Mouse (Mus musculus) hindbrain, embryonic 15.5 days (tissue): ENCODE data around the gene 1700088E04Rik. TPM values are rescaled to one million over a fixed set of nuclear protein-coding genes. Genes with fewer than 3 reads are reported as not detected.

Experiments used
- ATAC-seq: fragments of 200-750 bp; cut with Nextera tagmentation; 2 replicates; pipeline ENCODE4 v1.8.0; 2017; ENCODE audit warnings: low read depth, moderate number of reproducible peaks, moderate TSS enrichment; ENCODE audit not compliant: low FRiP score
- H3K27ac ChIP-seq: fragments of 300-500 bp; sonication (generic); replicated peaks from 2 replicates; pipeline ENCODE4 v1.5.1; 2015; ENCODE audit warnings: mild to moderate bottlenecking, inconsistent platforms
- H3K27me3 ChIP-seq: fragments of 300-500 bp; sonication (generic); 2 replicates; pipeline ENCODE4 v1.6.1; 2015; ENCODE audit warnings: control low read depth, inconsistent platforms
- H3K36me3 ChIP-seq: fragments of 300-500 bp; sonication (generic); 2 replicates; pipeline ENCODE4 v1.6.1; 2015; ENCODE audit warnings: control low read depth, inconsistent platforms
- H3K4me1 ChIP-seq: fragments of 300-500 bp; sonication (generic); replicated peaks from 2 replicates; pipeline ENCODE4 v1.6.1; 2015; ENCODE audit warnings: control low read depth, inconsistent platforms
- H3K4me2 ChIP-seq: fragments of 300-500 bp; sonication (generic); 2 replicates; pipeline ENCODE4 v1.6.1; 2015; ENCODE audit warnings: moderate library complexity, mild to moderate bottlenecking, inconsistent platforms
- H3K4me3 ChIP-seq: fragments of 300-500 bp; sonication (generic); 2 replicates; pipeline ENCODE4 v1.5.1; 2015; ENCODE audit warnings: mild to moderate bottlenecking, inconsistent platforms
- H3K9ac ChIP-seq: fragments of 300-500 bp; sonication (generic); 2 replicates; pipeline ENCODE4 v1.6.1; 2015; ENCODE audit warnings: inconsistent platforms
- H3K9me3 ChIP-seq: fragments of 300-500 bp; sonication (generic); 2 replicates; pipeline ENCODE4 v1.6.1; 2016; ENCODE audit warnings: control low read depth, inconsistent platforms
- WGBS: fragments of 180-500 bp; shearing (Covaris S2); methylation state at CpG from one replicate; pipeline ENCODE4 v1.1.7; 2015; 5-methylcytosine and 5-hydroxymethylcytosine counted together
- polyA plus RNA-seq: library from polyadenylated mRNA; unstranded; fragments of >200 nt; fragmentation: Nextera tagmentation; extraction: Ambion mirVana; gene quantifications from 2 replicates; pipeline ENCODE4 v1.2.1, GENCODE M21; 2015

Gene 1700088E04Rik
- polyA plus RNA-seq, 1 experiment from 2014 or later, result 22.0 TPM

GRCm38 (mm10) chr15:79129311-79129710 lies 11.7 kb downstream of the 1700088E04Rik start:
- peaks cover 75% of the 10 kb centered on the region for H3K36me3 ChIP-seq
- 87% methylated on average over 7 of the region's 7 CpGs for WGBS
- H3K4me2 ChIP-seq, result no peak overlapping the region
- H3K4me1 ChIP-seq, result no peaks in the 10 kb centered on the region
- no peaks in the 10 kb centered on the region for H3K9me3 ChIP-seq
- no peak overlapping the region for H3K9ac ChIP-seq
- H3K27me3 ChIP-seq, result no peaks in the 10 kb centered on the region
- H3K27ac ChIP-seq, result no peak overlapping the region
- ATAC-seq, result no peak
- H3K4me3 ChIP-seq, result no peak overlapping the region

- Histone ChIP-seq H3K4me2 (no peak overlapping the region), H3K4me3 (no peak overlapping the region), H3K9me3 (no peaks in the 10 kb centered on the region), H3K9ac (no peak overlapping the region), H3K4me1 (no peaks in the 10 kb centered on the region), H3K27me3 (no peaks in the 10 kb centered on the region), H3K36me3 (peaks cover 73% of the 10 kb centered on the region), H3K27ac (no peak overlapping the region)
- 91% methylated on average over 5 of the region's 5 CpGs for WGBS
- ATAC-seq, result no peak
These were observed 12.8 kb downstream of the 1700088E04Rik start for GRCm38 (mm10) chr15:79128208-79128607.

GRCm38 (mm10) chr15:79127101-79127500 lies 14.0 kb downstream of the 1700088E04Rik start:
- ATAC-seq, result no peak
- no peaks in the 10 kb centered on the region for H3K4me1 ChIP-seq
- H3K9me3 ChIP-seq, result no peaks in the 10 kb centered on the region
- H3K36me3 ChIP-seq, result peaks cover 63% of the 10 kb centered on the region
- no peak overlapping the region for H3K9ac ChIP-seq
- H3K27ac ChIP-seq, result no peak overlapping the region
- WGBS, result 93% methylated on average over 12 of the region's 12 CpGs
- no peaks in the 10 kb centered on the region for H3K27me3 ChIP-seq
- H3K4me2 ChIP-seq, result no peak overlapping the region
- no peak overlapping the region for H3K4me3 ChIP-seq

GRCm38 (mm10) chr15:79126217-79126932 lies 14.7 kb downstream of the 1700088E04Rik start:
- no peaks in the 10 kb centered on the region for H3K27me3 ChIP-seq
- no peaks in the 10 kb centered on the region for H3K4me1 ChIP-seq
- no peak overlapping the region for H3K4me2 ChIP-seq
- no peak overlapping the region for H3K27ac ChIP-seq
- no peaks in the 10 kb centered on the region for H3K9me3 ChIP-seq
- no peak overlapping the region for H3K4me3 ChIP-seq
- H3K36me3 ChIP-seq, result peaks cover 59% of the 10 kb centered on the region
- no peak overlapping the region for H3K9ac ChIP-seq
- WGBS, result 82% methylated on average over 13 of the region's 13 CpGs
- ATAC-seq, result no peak

- no peak for ATAC-seq
- Histone ChIP-seq H3K4me3 (no peak overlapping the region), H3K27me3 (no peaks in the 10 kb centered on the region), H3K27ac (no peak overlapping the region), H3K4me1 (no peaks in the 10 kb centered on the region), H3K9ac (no peak overlapping the region), H3K9me3 (no peaks in the 10 kb centered on the region), H3K4me2 (no peak overlapping the region), H3K36me3 (peaks cover 51% of the 10 kb centered on the region)
- 86% methylated on average over 10 of the region's 10 CpGs for WGBS
These were observed 16.6 kb downstream of the 1700088E04Rik start for GRCm38 (mm10) chr15:79124331-79124875.

- Histone ChIP-seq H3K4me3 (no peak overlapping the region), H3K9ac (no peak overlapping the region), H3K4me2 (no peak overlapping the region), H3K9me3 (no peaks in the 10 kb centered on the region), H3K4me1 (no peaks in the 10 kb centered on the region), H3K27me3 (no peaks in the 10 kb centered on the region), H3K27ac (no peak overlapping the region), H3K36me3 (peaks cover 48% of the 10 kb centered on the region)
- WGBS, result 87% methylated on average over 6 of the region's 6 CpGs
- no peak for ATAC-seq
These were observed 17.3 kb downstream of the 1700088E04Rik start for GRCm38 (mm10) chr15:79123751-79124150.

- WGBS, result 87% methylated on average over 13 of the region's 13 CpGs
- no peak overlapping the region for H3K9ac ChIP-seq
- H3K9me3 ChIP-seq, result no peaks in the 10 kb centered on the region
- H3K4me3 ChIP-seq, result no peak overlapping the region
- H3K36me3 ChIP-seq, result peaks cover 42% of the 10 kb centered on the region
- no peaks in the 10 kb centered on the region for H3K4me1 ChIP-seq
- no peak overlapping the region for H3K4me2 ChIP-seq
- ATAC-seq, result no peak
- no peaks in the 10 kb centered on the region for H3K27me3 ChIP-seq
- H3K27ac ChIP-seq, result no peak overlapping the region
These were observed 18.5 kb downstream of the 1700088E04Rik start for GRCm38 (mm10) chr15:79122546-79122945.

- H3K27ac ChIP-seq, result no peak overlapping the region
- ATAC-seq, result no peak
- H3K9ac ChIP-seq, result no peak overlapping the region
- H3K36me3 ChIP-seq, result peaks cover 38% of the 10 kb centered on the region
- no peaks in the 10 kb centered on the region for H3K4me1 ChIP-seq
- no peaks in the 10 kb centered on the region for H3K9me3 ChIP-seq
- no peak overlapping the region for H3K4me2 ChIP-seq
- no peaks in the 10 kb centered on the region for H3K27me3 ChIP-seq
- H3K4me3 ChIP-seq, result no peak overlapping the region
- 43% methylated on average over 4 of the region's 4 CpGs for WGBS
These were observed 18.9 kb downstream of the 1700088E04Rik start for GRCm38 (mm10) chr15:79122119-79122518.

- Histone ChIP-seq H3K27me3 (no peaks in the 10 kb centered on the region), H3K4me3 (no peak overlapping the region), H3K4me1 (no peaks in the 10 kb centered on the region), H3K9ac (no peak overlapping the region), H3K4me2 (no peak overlapping the region), H3K27ac (no peak overlapping the region), H3K36me3 (peaks cover 40% of the 10 kb centered on the region), H3K9me3 (no peaks in the 10 kb centered on the region)
- ATAC-seq, result no peak
- WGBS, result 89% methylated on average over 9 of the region's 9 CpGs
These were observed 21.6 kb downstream of the 1700088E04Rik start for GRCm38 (mm10) chr15:79119491-79119890.

- Histone ChIP-seq H3K36me3 (peaks cover 26% of the 10 kb centered on the region), H3K27me3 (no peaks in the 10 kb centered on the region), H3K9me3 (no peaks in the 10 kb centered on the region), H3K4me1 (peaks cover 17% of the 10 kb centered on the region), H3K27ac (no peak overlapping the region), H3K4me3 (no peak overlapping the region), H3K9ac (no peak overlapping the region), H3K4me2 (no peak overlapping the region)
- WGBS, result 64% methylated on average over 5 of the region's 5 CpGs
- no peak for ATAC-seq
These were observed 25.8 kb downstream of the 1700088E04Rik start for GRCm38 (mm10) chr15:79115276-79115675.

- Histone ChIP-seq H3K27me3 (no peaks in the 10 kb centered on the region), H3K36me3 (peaks cover 12% of the 10 kb centered on the region), H3K9ac (no peak overlapping the region), H3K4me2 (no peak overlapping the region), H3K4me3 (no peak overlapping the region), H3K4me1 (peaks cover 33% of the 10 kb centered on the region), H3K27ac (no peak overlapping the region), H3K9me3 (no peaks in the 10 kb centered on the region)
- WGBS, result 80% methylated on average over 4 of the region's 4 CpGs
- no peak for ATAC-seq
These were observed 29.3 kb downstream of the 1700088E04Rik start for GRCm38 (mm10) chr15:79111774-79112173.

GRCm38 (mm10) chr15:79110528-79110927 lies 30.5 kb downstream of the 1700088E04Rik start:
- ATAC-seq, result no peak
- no peaks in the 10 kb centered on the region for H3K27me3 ChIP-seq
- H3K9ac ChIP-seq, result peak overlapping the region; percentile 93; the same call in 1 of the 2 replicates
- H3K36me3 ChIP-seq, result peaks cover 9% of the 10 kb centered on the region
- peak overlapping the region; percentile 95 for H3K4me3 ChIP-seq
- no peaks in the 10 kb centered on the region for H3K9me3 ChIP-seq
- peaks cover 33% of the 10 kb centered on the region for H3K4me1 ChIP-seq
- 66% methylated on average over 2 of the region's 2 CpGs for WGBS
- peak overlapping the region; percentile 96 for H3K4me2 ChIP-seq
- H3K27ac ChIP-seq, result no peak overlapping the region
